7 mouse cellular contexts compared by ENCODE assay signal in the genomic region with DNA sequence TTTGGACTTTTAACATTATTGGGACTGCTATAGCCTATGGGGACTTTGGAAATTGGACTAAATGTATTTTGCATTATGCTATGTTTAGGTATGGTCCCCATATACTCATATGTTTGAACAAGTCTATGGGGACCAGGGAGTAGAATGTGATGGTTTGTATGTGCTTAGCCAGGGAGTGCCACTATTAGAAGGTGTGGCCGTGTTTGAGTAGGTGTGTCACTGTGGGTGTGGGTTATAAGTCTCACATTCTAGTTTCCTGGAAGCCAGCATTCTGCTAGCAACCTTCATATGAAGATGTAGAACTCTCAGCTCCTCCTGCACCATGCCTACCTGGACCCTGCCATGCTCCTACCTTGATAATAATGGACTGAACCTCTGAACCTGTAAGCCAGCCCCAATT. TPM values are rescaled to one million over a fixed set of nuclear protein-coding genes. Genes with fewer than 3 reads are reported as not detected.
"Had no signal": no experiment of that assay in that cellular context is flagged by ENCODE, and none has a peak within 500 bp of the region (broad histone marks: within the 10 kb centered on the region; RNA-seq: fewer than 3 reads in every experiment).

No protein-coding gene starts in this region.

RNA-seq across cellular contexts. Expression of a gene that starts 5.3 kb away (rescaled TPM):
- polyA plus RNA-seq: midbrain, embryonic 11.5 days had no signal

RNA-seq across cellular contexts. Expression of a gene that starts 37.0 kb away (rescaled TPM):
- polyA plus RNA-seq: midbrain, embryonic 13.5 days; neural tube, embryonic 14.5 days; testis, adult 2 months had no signal

RNA-seq across cellular contexts. Expression of a gene that starts 54.3 kb away (rescaled TPM):
- polyA plus RNA-seq: midbrain, embryonic 11.5 days; midbrain, embryonic 13.5 days; midbrain, embryonic 15.5 days; midbrain, postnatal 0 days; neural tube, embryonic 12.5 days; neural tube, embryonic 14.5 days had no signal
